Mouse (Mus musculus): ENCODE results near the gene Ugt8a. TPM values are rescaled to one million over a fixed set of nuclear protein-coding genes. Genes with fewer than 3 reads are reported as not detected.

The Ugt8a gene
- total and polyA plus RNA-seq, 3 experiments: not detected

- Histone ChIP-seq H3K4me3 (replicated peaks in 1 of 3; ENCODE audit: low read depth in 2 of 3, low read length in 2 of 3, poor library complexity in 1 of 3) (no peak overlapping the region), H3K79me2 (replicated peaks; ENCODE audit: control insufficient read depth, extremely low read depth, insufficient read depth, poor library complexity, severe bottlenecking) (no peaks in the 10 kb centered on the region), H3K4me2 (ENCODE audit: insufficient read depth, low read depth, poor library complexity, severe bottlenecking) (no peak overlapping the region), H3K9ac (ENCODE audit: insufficient read depth, low read depth) (no peak overlapping the region), H3K4me1 (ENCODE audit: control insufficient read depth in 1 of 2, insufficient read depth in 2 of 2) (peaks cover 0 to 10% of the 10 kb centered on the region in 2 experiments; a peak in 2 of 4 replicates), H3K9me3 (replicated peaks; ENCODE audit: low read length) (no peaks in the 10 kb centered on the region), H3K27ac (ENCODE audit: insufficient read depth, low read depth) (no peak overlapping the region), H3K27me3 (replicated peaks) (no peaks in the 10 kb centered on the region), H3K36me3 (replicated peaks in 1 of 2; ENCODE audit: control insufficient read depth in 1 of 2, insufficient read depth in 1 of 2, low read length in 1 of 2) (no peaks in the 10 kb centered on the region)
- in situ Hi-C loops (cut with MboI; ENCODE audit: low pct_ligation_motif_present, low pct_unique_long_range_greater_than_20kb, low sequenced_read_pairs): no loop called here
- dilution Hi-C loops (cut with MboI; ENCODE audit: extremely low pct_ligation_motif_present, extremely low pct_unique_long_range_greater_than_20kb, low sequenced_read_pairs): no loop called here
- no peak for TF ChIP-seq MEF2A (IDR thresholded peaks at IDR 0.05; ENCODE audit: borderline replicate concordance, low read depth, low read length)
- no peak for TF ChIP-seq IRF4 (IDR thresholded peaks at IDR 0.05; ENCODE audit: low read depth, low read length)
- no peak for TF ChIP-seq TBP (conservative IDR thresholded peaks at IDR 0.05; ENCODE audit: low read depth, low read length)
- no peak for TF ChIP-seq ELF1 (IDR thresholded peaks at IDR 0.05; ENCODE audit: low read depth, low read length)
- TF ChIP-seq MAFK (IDR thresholded peaks at IDR 0.05; ENCODE audit: insufficient replicate concordance, low read length): no peak
- TF ChIP-seq BHLHE40 (IDR thresholded peaks at IDR 0.05; ENCODE audit: low read depth, low read length): no peak
- TF ChIP-seq E2F4 (IDR thresholded peaks at IDR 0.05; ENCODE audit: insufficient replicate concordance, low read depth, low read length): no peak
- no peak for TF ChIP-seq ZMIZ1 (IDR thresholded peaks at IDR 0.05; ENCODE audit: low read depth, low read length)
- no peak for TF ChIP-seq USF1 (IDR thresholded peaks at IDR 0.05; ENCODE audit: low read depth, low read length)
- TF ChIP-seq NELFE (IDR thresholded peaks at IDR 0.05; ENCODE audit: low read depth, low read length): no peak
- no peak for TF ChIP-seq ZNF384 (IDR thresholded peaks at IDR 0.05; ENCODE audit: low read depth, low read length)
- no peak for TF ChIP-seq MXI1 (IDR thresholded peaks at IDR 0.05; ENCODE audit: low read depth, low read length)
- no peak for TF ChIP-seq POLR2A (IDR thresholded peaks at IDR 0.05; ENCODE audit: low read depth, low read length)
- no peak for TF ChIP-seq HCFC1 (IDR thresholded peaks at IDR 0.05; ENCODE audit: low read depth, low read length)
- TF ChIP-seq SIN3A (IDR thresholded peaks at IDR 0.05; ENCODE audit: low read length): no peak
- no peak for TF ChIP-seq NRF1 (IDR thresholded peaks at IDR 0.05; ENCODE audit: low read depth, low read length)
- no peak for DNase-seq (ENCODE audit: extremely low read depth)
Observed at GRCm38 (mm10) chr3:125920876-125921275, 17.5 kb downstream of the Ugt8a start.

- H3K27me3 ChIP-seq (replicated peaks): no peaks in the 10 kb centered on the region
- DNase-seq (ENCODE audit: extremely low read depth): no peak
- in situ Hi-C loops (cut with MboI; ENCODE audit: low pct_ligation_motif_present, low pct_unique_long_range_greater_than_20kb, low sequenced_read_pairs) (no loop called here), dilution Hi-C loops (cut with MboI; ENCODE audit: extremely low pct_ligation_motif_present, extremely low pct_unique_long_range_greater_than_20kb, low sequenced_read_pairs) (no loop called here)
- H3K9ac ChIP-seq (ENCODE audit: insufficient read depth, low read depth): no peak overlapping the region
- TF ChIP-seq RCOR1 (conservative IDR thresholded peaks at IDR 0.05; ENCODE audit: low read depth, low read length): no peak
- no peak for TF ChIP-seq ETS1 (conservative IDR thresholded peaks at IDR 0.05; ENCODE audit: low read depth, low read length)
- TF ChIP-seq UBTF (IDR thresholded peaks at IDR 0.05; ENCODE audit: low read depth, low read length): no peak
- no peak for TF ChIP-seq BHLHE40 (IDR thresholded peaks at IDR 0.05; ENCODE audit: low read depth, low read length)
- TF ChIP-seq RAD21 (IDR thresholded peaks at IDR 0.05; ENCODE audit: low read depth, low read length): no peak
- no peak for TF ChIP-seq ZKSCAN1 (IDR thresholded peaks at IDR 0.05; ENCODE audit: borderline replicate concordance, low read depth, low read length)
- no peak for TF ChIP-seq JUND (conservative IDR thresholded peaks at IDR 0.05; ENCODE audit: low read depth, low read length)
- no peak for TF ChIP-seq MAZ (IDR thresholded peaks at IDR 0.05; ENCODE audit: low read depth, low read length)
- no peak for TF ChIP-seq SMC3 (IDR thresholded peaks at IDR 0.05; ENCODE audit: low read depth, low read length)
- TF ChIP-seq IRF4 (IDR thresholded peaks at IDR 0.05; ENCODE audit: low read depth, low read length): no peak
- no peak for TF ChIP-seq TBP (conservative IDR thresholded peaks at IDR 0.05; ENCODE audit: low read depth, low read length)
- TF ChIP-seq E2F4 (IDR thresholded peaks at IDR 0.05; ENCODE audit: insufficient replicate concordance, low read depth, low read length): no peak
- no peak for TF ChIP-seq CHD2 (IDR thresholded peaks at IDR 0.05; ENCODE audit: low read length)
- TF ChIP-seq USF2 (conservative IDR thresholded peaks at IDR 0.05; ENCODE audit: low read depth, low read length): no peak
- no peak overlapping the region for H3K4me3 ChIP-seq (replicated peaks in 1 of 3; ENCODE audit: low read depth in 2 of 3, low read length in 2 of 3, poor library complexity in 1 of 3)
- no peak overlapping the region for H3K27ac ChIP-seq (ENCODE audit: insufficient read depth, low read depth)
- no peaks in the 10 kb centered on the region for H3K36me3 ChIP-seq (replicated peaks in 1 of 2; ENCODE audit: control insufficient read depth in 1 of 2, insufficient read depth in 1 of 2, low read length in 1 of 2)
- no peaks in the 10 kb centered on the region for H3K9me3 ChIP-seq (replicated peaks; ENCODE audit: low read length)
- H3K79me2 ChIP-seq (replicated peaks; ENCODE audit: control insufficient read depth, extremely low read depth, insufficient read depth, poor library complexity, severe bottlenecking): no peaks in the 10 kb centered on the region
- H3K4me1 ChIP-seq (ENCODE audit: control insufficient read depth in 1 of 2, insufficient read depth in 2 of 2): no peaks in the 10 kb centered on the region
- no peak overlapping the region for H3K4me2 ChIP-seq (ENCODE audit: insufficient read depth, low read depth, poor library complexity, severe bottlenecking)
Observed at GRCm38 (mm10) chr3:125898976-125899375, 39.4 kb downstream of the Ugt8a start.
